Mouse (Mus musculus) layer of hippocampus, adult 9-11 months (tissue): ENCODE results near the gene Rfesd.

Source experiments
- DNase-seq: peaks from one replicate; pipeline ENCODE4 v3.0.0; 2022

The Rfesd gene

DNA sequence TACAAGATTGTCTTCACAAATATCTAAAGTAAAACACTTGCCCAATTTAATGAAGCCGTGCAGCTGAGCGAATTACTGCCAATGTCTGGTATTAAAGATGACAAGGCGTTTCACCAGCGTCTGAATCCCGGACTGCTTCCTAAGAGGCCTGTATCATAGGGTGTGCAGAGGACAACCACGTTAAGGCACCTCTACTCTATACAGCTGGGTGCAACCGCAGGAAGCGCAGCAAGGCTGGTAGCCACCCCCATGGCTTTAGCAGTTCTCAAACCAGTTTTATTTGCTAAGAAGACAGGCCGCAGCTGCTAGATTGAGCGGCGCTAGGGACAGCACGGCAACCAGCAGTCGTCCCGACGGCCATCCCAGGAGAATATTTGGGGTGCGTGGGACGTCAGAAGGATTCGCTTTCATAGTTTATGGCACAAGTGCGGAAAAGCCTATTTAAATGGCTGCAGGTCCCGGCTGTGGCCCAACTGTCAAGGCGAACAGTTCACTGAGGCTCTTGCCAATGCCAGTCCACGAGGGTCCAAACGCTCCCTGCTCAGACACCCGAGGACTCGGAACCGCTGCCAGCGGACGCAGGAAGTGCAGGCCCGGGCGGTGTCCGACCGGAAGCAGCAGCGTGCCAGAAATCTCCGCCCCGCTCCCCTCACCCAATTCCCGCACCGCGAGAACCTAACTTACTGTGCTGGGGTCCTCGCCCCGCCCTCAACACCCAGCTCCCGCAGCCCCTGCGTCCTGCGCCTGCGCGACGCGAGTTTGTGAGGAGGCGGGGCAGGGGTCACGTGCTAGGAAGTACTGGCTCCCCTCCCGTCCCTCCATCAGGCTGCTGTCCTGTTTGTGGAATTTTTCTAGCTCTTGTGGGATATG is at the start of gene Rfesd:
Gene Rfesd (minus strand): TSS at position 746 of the 870 bp plus-strand sequence.
- DNase-seq = peak; percentile 98

DNA sequence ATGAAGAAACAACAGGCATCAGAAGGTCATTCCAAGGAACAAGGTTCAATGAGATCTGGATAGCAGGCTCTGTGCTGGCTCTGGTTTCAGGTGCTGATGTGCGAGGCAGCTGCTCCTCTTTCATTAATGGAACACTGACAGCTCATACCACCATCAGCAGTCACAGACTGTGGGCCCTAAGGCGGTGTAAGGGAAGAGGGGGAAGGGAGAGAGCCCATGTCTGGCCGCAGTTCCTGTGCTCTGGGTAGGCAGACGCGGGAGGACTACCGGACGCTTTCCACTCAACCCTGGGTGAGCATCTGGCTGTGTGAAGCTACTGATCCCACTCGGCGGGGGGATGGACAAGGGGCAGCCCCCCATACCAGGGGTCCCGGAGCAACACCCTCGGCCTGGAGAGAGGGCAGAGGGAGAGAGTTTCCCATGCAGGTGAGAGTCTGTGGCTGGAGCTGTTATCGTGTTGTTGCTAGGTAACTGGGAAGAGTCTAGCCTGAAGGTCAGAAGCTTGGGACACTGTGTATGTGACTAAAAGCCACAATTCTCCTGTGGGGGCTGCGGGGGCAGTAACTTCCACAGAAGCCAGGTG is 45.9 kb upstream of the Rfesd start:
- no peak for DNase-seq

DNA sequence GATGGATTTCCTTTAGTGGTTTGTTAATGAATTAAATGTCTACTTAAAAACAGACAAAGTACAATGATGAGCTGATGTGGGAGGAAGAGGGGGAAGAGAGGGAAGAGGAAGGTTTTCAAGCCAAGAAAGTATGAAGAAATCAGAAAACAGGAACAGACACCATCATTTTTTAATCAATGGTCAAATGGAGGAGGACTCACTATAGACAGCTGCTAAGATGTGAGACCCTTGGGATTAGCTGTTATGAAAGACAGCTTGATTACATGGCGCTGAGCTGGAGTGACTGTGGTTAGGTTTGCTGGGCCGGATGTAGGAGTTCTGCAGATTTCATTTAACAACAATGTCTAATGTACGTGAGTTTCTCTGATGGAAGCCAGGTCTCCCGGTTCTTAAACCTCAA is 45.0 kb upstream of the Rfesd start:
- no peak for DNase-seq

DNA sequence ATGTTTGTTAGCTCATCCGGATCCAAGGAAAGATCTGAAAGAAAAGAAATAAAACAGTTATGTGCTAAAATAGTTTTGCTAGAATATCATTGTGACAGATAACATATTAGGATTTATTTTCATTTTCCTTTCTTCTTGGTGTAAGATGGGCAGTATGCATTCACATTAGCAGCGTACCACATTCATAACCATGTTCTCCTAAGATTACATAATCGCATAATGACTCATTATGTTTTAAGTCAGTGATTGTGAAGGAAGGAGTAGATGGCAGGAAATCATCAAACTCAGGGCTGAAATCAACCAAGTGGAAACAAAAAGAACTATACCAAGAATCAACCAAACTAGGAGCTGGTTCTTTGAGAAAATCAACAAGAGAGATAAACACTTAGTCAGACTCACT is 44.0 kb upstream of the Rfesd start:
- no peak for DNase-seq

DNA sequence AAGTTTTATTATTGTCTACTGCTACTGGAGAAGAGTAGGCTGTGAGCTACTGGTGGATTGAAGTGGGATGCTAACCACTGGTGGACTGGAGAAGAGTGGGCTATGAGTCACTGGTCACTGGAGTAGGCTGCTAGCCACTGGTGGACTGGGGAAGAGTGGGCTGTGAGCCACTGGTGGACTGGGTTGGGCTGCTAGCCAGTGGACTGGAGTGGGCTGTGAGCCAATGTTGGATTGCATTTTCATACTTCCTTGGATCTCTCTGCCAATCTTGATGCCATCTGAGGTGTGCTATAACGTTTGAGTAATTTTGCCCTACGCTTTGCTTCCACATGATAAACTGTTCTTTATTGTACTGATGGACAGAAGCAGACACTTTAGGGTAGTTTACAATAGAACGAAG is 43.6 kb upstream of the Rfesd start:
- DNase-seq = no peak

DNA sequence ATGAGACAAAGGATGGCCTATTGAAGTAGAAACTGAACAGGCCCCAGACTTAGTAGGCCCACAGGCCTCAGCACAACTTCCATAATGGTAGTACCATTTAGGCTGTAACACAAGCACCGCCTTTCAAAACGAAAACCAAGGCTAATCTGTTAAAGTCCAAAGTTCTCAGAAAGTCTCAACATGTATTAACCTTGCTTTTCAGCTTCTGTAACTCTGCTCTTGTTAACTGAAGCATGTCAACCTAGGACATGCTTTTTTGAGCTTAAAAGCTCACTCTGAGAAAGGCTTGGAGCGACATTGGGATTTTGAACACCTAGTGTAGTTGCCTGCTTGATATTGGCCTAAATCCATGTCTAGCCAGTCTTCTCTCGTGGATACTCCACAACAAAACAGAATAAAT is 41.1 kb upstream of the Rfesd start:
- DNase-seq = no peak

DNA sequence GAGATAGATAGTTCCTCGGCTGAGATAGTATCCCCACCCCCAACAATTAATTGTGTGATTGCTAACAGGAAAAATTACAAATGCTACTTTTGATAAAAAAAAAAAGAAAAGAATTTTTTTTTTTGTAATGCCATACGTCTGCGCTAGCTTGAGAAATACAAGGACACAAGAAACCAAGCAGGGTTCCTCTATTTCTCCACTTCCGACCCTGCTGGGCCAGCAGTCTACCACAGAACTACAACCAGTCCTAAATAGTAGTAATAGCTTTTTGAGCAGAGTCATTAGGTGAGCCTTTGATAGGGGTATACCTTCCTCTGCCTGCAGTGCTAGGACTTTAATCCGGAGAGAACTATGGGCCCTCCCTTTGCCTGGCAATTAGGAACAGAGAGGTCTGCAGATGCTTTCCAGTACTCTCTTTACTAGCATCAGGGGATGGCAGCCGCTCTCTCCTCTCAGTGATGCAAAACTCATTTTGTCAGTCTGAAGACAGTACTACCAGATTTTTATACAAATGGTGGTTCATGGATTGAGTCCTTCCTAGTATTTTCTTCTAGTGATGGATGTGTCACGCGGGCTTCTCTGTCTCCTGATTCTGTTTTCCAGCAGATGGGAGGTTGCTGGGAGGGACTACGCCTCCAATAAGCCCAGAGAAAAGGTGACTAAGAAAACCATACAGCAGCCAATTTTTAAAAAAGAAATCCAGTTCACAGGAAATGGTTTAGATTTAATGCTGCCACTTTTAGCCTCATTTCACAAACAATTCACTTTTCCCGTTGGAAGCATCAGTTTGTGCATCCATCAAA is 38.9 kb upstream of the Rfesd start:
- DNase-seq = peak; percentile 41

DNA sequence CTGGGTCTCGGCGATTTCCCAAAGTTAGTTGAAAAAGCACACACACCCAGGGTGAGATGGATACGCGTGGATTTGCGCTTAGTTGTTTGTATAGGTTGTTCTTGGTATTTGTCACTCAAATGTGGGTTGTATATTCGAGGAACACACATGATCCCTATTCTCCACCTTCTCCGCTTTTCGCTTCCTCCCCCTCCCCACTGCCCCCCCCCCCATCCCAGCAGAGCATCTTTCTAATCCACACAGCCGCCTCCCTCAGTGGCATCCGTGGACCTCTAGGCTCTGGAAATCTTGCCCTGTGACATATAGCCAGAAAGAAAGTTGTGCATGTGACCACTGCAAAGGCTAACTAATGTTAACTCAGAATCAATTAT is 38.4 kb upstream of the Rfesd start, which contains the start of gene Gpr150:
Gene Gpr150 (minus strand): TSS at position 101 of the 371 bp plus-strand sequence.
- no peak for DNase-seq

DNA sequence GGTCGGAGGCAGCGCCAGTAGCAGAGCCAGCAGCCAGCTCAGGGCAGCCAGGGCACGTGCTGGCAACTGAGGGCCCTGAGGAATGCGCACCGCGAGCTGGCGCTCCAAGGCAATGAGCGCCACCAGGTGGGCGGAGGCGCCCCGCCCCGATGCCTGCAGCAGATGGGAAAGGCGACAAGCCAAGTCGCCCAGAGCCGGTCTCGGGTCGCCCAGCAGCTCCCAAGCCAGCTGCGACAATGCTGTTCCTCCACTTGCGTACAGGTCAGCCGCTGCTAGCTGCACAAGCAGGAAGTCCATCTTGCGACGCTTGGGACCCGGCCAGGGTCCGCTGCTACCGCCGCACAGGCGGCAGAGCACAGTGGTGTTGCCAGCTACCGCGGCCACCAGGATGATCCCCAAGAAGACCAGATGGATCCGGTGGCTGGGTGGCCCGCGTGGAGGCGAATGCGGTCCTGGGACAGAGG is 37.8 kb upstream of the Rfesd start:
- peak; percentile 72 for DNase-seq

DNA sequence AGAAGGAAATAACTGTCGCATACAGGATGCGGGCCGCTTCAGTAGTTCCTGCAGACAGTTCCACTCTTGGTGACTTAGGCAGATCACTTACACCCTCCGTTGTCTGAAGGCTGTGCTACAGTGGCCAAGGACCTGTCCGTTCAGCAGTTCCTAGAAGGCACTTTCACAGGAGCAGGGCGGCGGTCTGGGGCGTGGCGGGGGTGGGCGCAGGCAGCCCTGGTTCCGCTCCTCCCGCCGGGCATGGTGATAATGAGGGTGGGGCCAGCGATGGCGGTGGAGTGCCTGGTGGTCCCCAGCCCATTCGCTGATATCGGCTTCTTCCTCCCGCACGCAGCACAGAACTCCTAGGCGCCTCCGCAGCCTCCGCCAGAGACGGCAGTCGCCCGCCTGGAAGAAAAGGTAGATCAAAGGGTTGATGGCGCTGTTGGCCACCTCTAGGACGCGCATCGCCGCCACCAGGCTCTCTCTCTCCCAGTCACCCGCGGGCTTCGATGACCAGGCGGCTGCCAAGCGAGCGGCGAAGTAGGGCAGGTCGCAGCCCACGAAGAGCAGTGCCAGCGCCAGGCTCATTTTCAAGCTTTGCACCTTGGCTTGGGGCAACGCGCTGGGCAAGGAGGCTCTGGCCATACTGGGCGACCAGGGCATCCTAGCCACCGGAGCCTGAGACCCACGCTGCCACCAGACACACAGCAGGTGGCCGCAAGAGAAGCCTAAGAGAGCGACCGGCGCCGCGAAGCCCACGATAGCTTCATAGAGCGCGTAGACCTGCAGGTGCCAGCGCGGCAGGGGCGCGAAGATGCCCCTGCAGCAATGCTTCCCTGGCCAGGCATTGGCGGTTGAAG is 37.1 kb upstream of the Rfesd start:
- DNase-seq = peak; percentile 22

DNA sequence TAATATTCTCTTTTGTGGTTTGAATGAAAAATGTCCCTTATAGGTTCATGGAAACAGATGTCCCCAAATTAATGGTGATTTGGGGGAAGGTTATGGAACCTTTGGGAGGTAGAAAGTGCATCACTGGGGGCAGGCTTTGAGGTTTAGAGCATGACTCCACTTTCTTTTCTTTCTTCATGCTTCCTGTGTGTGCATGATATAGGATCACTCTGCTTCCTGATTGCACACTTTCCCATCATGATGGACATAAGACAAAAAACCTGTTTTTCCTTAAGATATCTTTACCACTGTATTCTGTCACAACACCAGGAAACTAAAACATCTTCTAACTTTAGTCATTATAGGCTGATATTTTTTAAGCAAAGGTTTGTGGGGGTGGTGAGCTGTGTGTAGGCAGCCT is 26.5 kb upstream of the Rfesd start:
- no peak for DNase-seq

DNA sequence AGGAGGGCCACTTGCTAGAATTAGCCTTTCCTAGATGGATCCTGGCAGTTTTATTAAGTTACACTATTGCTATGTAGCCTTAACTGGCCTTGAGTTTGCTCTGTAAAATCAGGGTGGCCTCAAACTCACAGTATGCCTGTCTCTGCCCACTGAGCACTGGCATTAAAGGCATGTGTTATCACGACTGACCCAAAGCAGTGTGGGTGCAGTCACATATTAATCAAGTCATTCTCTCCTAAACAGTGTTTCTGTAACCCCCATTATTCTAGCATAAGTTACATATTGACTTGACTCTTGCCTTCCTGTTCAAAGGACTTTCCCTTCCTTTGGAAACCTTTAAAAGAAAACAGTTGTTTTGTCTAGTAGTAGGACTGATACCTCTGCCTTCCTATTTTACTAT is 23.9 kb upstream of the Rfesd start:
- DNase-seq = no peak

DNA sequence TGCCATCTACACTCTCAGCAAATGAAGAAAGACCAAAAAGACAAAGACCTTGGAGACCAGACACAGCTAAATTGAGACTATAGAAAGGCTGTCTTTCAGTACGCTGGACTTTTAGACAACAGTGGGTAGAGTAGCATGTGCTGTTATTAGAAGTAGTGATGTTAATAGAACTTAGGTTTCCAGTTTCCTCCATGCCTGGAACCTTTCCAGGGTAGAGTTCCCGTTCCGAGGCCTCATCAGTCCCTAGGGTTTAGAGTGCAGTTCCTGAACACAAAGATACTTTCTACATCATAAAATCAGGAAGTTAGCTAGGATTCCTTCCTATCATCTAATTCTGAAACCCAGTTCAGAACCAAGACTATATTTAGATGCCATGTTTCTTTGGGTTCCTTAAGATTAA is 6.1 kb upstream of the Rfesd start:
- DNase-seq = no peak

DNA sequence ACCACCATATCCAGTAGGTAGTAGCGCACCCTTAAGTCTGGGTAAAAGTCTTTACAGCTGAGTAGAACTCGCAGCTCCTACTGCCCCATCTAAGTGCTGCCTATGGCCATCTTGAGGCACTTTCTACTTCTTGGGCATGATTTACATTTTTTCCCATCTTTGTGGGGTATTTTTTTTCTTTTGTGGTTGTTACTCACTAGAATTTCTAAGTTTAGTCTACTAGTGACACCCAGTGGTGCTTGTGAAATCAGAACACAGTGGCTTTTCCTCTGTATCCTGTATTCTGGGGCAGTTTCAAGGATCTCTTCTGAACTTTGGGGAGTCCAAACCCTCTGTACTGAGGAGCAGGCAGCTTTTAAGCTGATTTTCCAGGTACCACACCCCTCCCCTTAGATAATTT is 3.3 kb upstream of the Rfesd start:
- DNase-seq = no peak

DNA sequence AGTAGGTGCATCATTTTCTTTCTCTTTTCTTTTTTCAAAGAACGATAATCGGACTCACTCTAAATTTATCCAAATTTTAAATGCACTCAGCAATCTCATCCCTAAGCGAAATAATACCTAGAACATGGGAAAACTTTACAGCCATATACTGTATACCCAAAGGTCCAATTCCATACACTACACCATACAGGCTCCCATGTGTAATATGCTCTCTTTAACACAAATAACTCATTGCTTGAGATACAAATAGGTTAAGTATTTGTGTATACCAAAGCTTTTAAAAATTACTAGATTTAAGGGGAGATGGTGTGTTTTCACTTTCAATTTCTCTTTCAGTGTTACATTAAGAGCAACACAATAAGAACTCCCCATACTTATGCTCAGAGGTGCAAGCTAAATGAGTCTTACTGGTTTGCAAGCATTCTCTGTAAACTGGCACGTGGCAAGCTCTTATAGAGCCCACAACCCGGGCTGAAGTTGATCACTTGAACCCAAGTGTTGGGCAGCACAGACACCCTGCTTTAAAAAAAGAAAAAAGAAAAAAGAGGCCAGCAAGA is 403 bp upstream of the Rfesd start:
- DNase-seq = no peak

DNA sequence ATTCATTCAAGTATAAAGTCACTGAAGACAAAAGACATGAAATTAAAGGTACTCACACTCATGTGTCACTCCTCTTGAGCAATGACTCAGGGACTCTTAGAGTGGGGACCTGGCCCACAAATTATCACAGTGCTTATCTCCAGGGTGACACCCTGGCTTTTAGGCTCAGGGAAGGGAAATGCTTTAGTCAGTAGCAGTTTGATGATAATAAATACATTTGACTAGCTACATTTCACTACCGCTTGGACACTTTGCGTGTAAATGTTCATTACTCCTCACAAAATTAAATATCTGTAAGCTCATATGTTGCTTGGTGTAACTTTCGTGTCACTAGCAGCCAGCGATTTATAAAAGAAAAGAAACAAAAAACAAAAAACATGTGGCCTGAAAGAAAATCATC is 1.1 kb downstream of the Rfesd start:
- DNase-seq = no peak

DNA sequence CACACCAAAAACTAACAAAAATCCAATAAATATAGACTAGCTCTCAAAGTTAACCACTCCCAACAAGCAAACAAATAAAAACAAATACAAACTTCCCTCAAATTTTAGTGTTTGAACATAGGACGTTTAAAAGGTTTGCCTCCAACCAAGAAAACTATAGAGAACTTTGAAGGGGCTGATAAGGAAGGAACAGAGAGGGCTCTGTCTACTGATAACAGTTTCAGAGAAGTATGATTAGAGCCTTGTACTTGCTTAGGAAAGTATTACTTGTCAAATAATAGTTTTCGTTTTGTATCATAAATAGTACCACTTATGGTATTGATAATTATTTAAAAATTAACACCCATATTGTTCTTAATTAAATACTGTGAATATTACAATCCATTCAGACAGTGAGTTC is 4.0 kb downstream of the Rfesd start:
- no peak for DNase-seq

DNA sequence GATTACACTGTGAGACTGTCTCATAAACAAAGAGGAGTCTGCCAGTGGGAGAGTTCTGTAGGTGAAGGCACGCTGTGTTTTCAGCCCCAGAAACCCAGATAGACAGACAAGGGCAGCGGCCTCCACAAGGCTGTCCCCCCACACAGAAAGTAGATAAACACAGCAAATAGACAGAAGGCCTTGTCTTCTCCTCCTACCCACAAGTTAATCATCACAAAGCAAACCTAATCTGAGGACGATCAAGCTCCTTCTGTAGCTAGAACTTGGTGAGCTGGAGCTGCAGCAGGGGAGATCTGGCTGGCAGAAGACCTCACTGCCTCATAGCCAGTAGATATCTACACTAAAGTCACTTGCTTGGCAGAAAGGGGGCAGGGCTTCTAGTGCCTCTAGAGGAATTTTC is 15.2 kb downstream of the Rfesd start:
- no peak for DNase-seq

DNA sequence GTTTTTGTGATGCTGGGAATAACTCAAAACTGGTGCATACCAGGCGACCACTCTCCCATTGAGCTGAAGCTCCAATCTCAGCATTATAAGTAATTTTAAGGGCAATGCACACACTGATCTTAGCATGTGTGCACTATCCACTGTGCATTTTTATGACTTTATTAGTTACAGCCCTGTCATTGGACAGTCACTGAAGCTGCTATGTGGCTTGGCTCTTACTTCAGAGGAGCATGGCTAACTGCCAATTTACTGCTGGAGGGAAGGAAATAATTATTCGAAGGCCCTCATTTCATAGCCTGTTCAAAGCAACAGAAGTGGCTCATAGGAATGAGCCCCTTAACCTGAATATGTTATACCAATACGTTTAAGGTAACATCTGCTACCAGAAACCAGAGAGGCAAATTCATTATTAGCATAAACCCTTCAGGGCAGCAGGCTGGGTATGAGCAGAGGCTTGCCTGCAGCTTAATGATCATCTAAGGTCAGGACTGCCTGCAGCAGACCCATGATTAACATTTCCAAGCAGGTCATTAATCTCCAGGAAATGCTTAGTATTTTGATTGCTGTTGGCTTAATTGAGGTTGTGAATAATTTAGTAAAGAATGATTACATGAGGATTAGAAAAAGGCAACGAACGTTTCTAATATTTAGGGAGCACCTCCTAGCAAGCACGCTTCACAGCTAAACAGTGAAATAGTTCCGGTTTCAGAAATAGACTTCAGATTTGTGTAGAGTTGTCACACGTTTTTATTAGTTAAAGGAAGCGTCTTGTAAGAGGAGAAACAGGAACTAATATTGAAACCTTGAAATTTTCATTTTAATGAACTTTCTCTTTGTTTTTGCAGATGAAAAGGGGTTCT is 26.1 kb downstream of the Rfesd start:
- DNase-seq = no peak

DNA sequence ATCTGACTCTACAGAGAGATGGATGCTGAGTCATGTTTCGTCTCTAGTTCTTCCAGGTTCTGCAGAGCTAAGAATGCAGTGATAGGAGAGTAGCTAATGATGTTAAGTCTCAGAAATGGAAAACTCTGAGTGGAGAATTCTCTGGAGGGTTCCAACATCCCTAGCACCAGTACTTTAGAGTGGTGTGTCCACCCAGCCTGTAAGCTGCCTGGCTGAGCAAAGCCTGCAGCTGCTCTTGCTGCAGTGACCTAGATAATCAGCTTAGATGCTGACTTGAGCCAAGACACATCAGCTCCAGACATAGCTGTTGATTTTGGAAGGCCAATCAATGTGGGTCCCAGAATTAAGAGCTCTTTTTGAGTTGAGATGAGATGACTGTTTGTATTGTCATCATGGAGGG is 30.4 kb downstream of the Rfesd start:
- DNase-seq = no peak

DNA sequence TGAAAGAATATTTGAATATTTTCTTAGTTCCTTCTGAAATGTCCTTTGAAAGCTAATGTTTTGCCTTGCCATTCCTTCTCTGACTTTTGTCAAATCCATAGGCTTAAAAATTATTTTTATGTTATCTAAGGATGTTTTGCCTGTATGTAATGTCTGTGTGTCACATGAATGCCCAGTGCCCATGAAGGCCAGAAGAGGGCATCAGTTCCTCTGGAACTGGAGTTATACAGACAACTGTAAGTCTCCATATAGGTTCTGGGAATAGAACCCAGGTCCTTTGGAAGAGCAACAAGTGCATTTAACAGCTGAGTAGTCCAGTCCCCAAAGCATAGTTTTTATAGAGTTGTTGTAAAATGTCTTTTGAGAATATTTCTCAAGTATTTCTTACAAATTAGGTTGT is 36.6 kb downstream of the Rfesd start:
- DNase-seq = no peak
